Mouse (Mus musculus) thymus, postnatal 25 days (tissue): ENCODE measurements around the gene AB124611.
A peak's percentile ranks its signal among the peaks of the same experiment; 100 is the strongest.
"Not testable (repeated sequence)": the region's sequence is repeated elsewhere in the genome, so short reads cannot be mapped to it uniquely, and the experiment has no call there.

ENCODE experiments used
- DNase-seq: peaks from one replicate; pipeline ENCODE4 v3.0.0; 2022

Gene AB124611

GRCm38 (mm10) chr9:21565004-21565586 lies 39.1 kb downstream of the AB124611 start:
- no peak for DNase-seq

- no peak for DNase-seq
Measured at GRCm38 (mm10) chr9:21566538-21566937, 40.6 kb downstream of the AB124611 start.

GRCm38 (mm10) chr9:21567051-21567450 lies 41.1 kb downstream of the AB124611 start:
- DNase-seq = no peak

- no peak for DNase-seq
Measured at GRCm38 (mm10) chr9:21568657-21569255, 42.8 kb downstream of the AB124611 start.

GRCm38 (mm10) chr9:21574012-21574801 lies 48.2 kb downstream of the AB124611 start:
- no peak for DNase-seq

GRCm38 (mm10) chr9:21575253-21575652 lies 49.3 kb downstream of the AB124611 start:
- DNase-seq = no peak

GRCm38 (mm10) chr9:21576286-21576685 lies 50.3 kb downstream of the AB124611 start:
- DNase-seq = no peak

GRCm38 (mm10) chr9:21578226-21578625 lies 52.2 kb downstream of the AB124611 start:
- no peak for DNase-seq

GRCm38 (mm10) chr9:21585401-21585800 lies 59.4 kb downstream of the AB124611 start:
- DNase-seq = no peak

GRCm38 (mm10) chr9:21587678-21588349 lies 61.8 kb downstream of the AB124611 start:
- DNase-seq = no peak

- no peak for DNase-seq
Measured at GRCm38 (mm10) chr9:21588350-21588749, 62.4 kb downstream of the AB124611 start.

GRCm38 (mm10) chr9:21589538-21589937 lies 63.6 kb downstream of the AB124611 start:
- DNase-seq = no peak

GRCm38 (mm10) chr9:21591127-21591830 lies 65.3 kb downstream of the AB124611 start:
- DNase-seq = no peak

GRCm38 (mm10) chr9:21591831-21592702 lies 66.1 kb downstream of the AB124611 start:
- DNase-seq = no peak

GRCm38 (mm10) chr9:21592703-21593121 lies 66.7 kb downstream of the AB124611 start, which contains the start of the genes Timm29 and Yipf2:
Gene Timm29 (plus strand): TSS chr9:21592722.
Gene Yipf2 (minus strand): TSS chr9:21592828.
- DNase-seq = peak; percentile 91

GRCm38 (mm10) chr9:21593122-21593721 lies 67.2 kb downstream of the AB124611 start:
- DNase-seq = peak; percentile 47

GRCm38 (mm10) chr9:21594350-21594749 lies 68.4 kb downstream of the AB124611 start:
- DNase-seq = not testable (repeated sequence)

GRCm38 (mm10) chr9:21594838-21595237 lies 68.9 kb downstream of the AB124611 start:
- no peak for DNase-seq
